Mouse (Mus musculus): ENCODE data around the gene Arl4d.

Arl4d gene

DNA sequence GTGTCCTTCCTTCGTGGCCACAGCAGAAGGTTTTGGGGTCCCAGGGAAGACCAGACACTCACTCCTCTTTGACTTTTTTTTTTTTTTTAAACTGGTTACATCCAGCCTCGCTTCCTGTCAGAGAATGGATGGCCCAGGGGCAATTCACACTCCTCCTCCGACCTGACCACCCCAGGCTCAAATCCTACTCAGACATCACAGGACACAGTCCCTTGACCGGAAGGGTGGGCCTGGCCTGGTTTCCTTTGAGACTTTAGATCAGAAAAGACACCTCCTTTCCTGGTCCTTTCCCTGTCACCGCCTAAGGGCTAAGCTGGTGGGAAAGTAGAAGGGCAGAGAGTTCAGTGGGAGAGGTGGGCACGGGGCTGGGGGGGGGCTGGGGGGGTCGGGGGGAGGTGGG, 14.6 kb downstream of the Arl4d start:
- no peak for DNase-seq (ENCODE audit: low read depth)

- DNase-seq (ENCODE audit: low read depth): no peak
Measured at GRCm38 (mm10) chr11:101680634-101681325, 15.4 kb downstream of the Arl4d start.

GRCm38 (mm10) chr11:101681968-101682367, 16.6 kb downstream of the Arl4d start:
- DNase-seq (ENCODE audit: low read depth): no peak

DNA sequence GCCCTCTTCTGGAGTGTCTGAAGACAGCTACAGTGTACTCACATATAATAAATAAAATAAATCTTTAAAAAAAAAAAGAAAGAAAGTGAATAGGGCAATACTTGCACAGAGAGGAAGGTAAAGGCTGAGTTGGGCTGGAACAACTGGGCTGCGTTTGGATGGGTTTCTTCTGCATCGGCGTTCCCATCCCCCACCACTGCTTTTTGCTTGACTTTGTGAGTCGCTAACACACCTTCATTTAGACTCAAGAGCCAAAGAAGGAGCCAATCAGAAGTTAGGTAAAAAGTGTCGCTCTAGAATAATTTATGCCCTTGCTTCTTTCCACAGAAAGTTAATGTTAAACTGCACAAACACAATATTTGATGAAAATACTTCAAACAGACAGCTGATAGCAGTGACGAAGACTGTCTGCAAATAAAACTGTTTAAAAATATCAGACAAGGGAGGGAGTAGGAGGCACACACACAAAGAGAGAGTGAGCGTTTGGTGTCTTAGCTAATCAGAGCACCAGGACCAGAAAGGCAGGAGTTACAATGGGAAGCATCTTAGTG, 17.1 kb downstream of the Arl4d start:
- DNase-seq (ENCODE audit: low read depth): no peak

GRCm38 (mm10) chr11:101687351-101688301, 22.3 kb downstream of the Arl4d start:
- DNase-seq (ENCODE audit: low read depth): peak; percentile 41

- no peak for DNase-seq (ENCODE audit: low read depth)
Measured at GRCm38 (mm10) chr11:101689701-101690113, 24.4 kb downstream of the Arl4d start.

DNA sequence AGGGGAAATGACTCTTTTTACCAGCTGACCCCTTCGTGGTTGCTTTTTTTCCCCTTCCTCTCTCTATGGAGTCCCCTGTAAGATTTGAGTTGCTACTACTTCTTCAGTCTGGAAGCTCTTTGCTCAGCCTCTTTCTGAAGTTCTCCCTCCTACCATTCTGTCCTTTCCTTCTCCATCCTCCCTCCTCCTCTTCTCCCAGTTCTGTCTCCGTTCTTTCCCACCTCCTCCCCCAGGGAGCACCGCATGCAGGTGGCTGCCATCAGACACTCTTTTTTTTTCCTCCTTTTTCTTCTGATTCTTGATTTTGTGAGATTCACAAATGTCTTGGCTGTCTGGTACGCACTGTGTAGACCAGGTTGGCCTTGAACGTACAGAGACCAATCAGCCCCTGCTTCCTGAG, 25.0 kb downstream of the Arl4d start:
- DNase-seq (ENCODE audit: low read depth): no peak

- no peak for DNase-seq (ENCODE audit: low read depth)
Measured at GRCm38 (mm10) chr11:101695906-101696661, 30.7 kb downstream of the Arl4d start.

- DNase-seq (ENCODE audit: low read depth): no peak
Measured at GRCm38 (mm10) chr11:101697156-101697861, 32.0 kb downstream of the Arl4d start.

DNA sequence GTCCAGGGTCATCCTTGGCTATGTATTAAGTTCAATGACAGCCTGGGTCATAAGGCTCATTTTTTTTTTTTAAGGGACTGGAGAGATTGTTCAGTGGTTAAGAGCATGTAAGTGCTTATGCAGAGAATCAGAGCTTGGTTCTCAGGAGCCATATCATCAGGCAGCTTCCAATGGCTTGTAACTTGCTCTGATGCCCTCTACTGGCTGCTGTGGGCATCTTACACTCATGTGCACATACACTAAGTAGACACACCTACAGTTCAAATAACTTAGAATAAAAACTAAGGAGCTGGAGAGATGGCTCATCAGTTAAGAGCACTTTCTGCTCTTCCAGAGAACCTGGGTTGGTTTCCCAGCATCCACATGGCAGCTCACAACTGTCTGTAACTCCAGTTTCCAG, 32.8 kb downstream of the Arl4d start:
- no peak for DNase-seq (ENCODE audit: low read depth)

DNA sequence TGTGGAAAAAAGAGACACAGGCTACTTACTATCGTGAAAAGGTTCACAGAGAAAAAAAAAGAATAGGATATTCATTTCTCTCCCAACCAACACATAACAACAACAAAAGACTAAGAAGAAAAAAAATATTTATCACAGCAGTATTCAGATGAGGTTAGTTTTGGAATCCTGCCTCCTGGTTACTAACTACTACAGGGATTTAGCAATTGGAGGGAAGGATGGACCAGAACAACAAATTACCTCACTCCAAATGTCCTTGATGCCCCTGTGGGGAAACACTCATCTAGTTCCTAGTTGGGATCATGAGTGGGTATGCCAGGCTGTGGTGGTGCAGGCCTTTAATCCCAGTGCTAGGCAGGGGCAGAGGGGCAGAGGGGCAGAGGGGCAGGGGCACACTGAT, 34.2 kb downstream of the Arl4d start:
- DNase-seq (ENCODE audit: low read depth): no peak

DNA sequence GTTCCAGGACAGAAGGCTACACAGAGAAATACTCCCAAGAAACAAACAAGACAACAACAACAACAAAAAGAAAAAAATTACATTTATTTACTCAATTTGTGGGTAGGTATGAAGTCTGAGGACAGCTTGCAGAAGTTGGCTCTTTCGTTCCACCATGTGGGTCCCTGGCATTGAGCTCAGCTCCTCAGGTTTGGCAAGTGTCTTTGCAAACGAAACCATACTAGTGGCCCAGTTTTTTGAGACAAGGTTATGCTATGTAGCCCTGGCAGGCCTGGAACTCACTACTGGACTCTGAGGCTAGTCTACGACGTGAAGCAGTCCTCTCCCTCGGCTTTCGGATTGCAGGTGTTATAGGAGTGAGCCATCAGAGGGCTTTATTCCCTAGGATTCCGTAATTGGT, 34.6 kb downstream of the Arl4d start:
- DNase-seq (ENCODE audit: low read depth): no peak

- DNase-seq (ENCODE audit: low read depth): peak; percentile 79
Measured at GRCm38 (mm10) chr11:101700446-101700845, 35.1 kb downstream of the Arl4d start.

DNA sequence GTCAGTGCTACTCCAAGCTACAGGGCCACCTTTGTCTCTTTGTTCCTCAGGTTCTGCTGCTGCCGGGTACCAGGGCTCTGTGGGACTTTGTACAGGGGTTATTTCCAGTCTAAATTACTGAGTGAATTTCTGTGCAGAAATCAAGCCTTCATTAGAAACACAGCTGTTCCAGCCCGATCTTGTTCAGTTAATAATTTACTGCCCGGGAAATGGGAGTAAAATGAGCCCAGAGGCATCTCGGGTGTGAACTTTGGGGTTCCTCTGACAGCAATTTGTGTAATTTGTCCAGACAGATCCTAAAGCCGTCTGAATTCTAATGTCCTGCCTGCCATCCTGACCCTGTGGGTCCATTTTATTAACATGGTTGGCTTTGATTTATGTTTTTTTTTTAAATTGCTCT, 38.7 kb downstream of the Arl4d start:
- DNase-seq (ENCODE audit: low read depth): no peak

DNA sequence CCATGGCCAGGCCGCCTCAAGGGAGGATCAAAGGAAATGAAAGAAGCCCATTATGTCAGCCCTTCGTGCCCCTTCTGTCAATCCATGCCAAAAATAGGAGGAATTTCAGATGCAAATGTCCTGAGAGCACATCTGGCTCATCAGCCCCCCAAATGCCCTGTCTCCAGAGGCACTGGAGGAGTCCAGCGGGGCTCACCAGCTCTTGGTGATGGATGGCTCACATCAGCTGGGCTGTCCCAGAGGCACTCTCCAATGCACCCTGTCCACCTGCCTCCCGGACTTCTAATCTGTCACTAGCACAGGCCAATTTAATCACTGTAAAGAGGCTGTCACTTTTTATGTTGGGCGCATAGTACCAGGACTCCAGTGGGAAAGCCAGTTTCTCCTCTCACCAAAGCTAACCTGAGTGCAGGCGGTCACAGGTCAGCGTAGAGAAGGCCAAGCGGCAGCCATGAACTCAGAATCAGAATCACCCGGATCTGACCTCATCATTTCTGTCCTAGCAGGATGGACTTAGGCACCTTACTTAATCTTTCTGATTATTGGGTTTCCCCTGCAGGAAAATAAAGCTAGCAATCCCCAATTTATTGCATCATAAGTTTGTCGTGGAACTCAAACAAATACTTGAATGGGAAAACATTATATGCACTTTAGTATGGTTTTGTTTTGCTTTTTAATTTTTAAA, 41.6 kb downstream of the Arl4d start:
- no peak for DNase-seq (ENCODE audit: low read depth)

DNA sequence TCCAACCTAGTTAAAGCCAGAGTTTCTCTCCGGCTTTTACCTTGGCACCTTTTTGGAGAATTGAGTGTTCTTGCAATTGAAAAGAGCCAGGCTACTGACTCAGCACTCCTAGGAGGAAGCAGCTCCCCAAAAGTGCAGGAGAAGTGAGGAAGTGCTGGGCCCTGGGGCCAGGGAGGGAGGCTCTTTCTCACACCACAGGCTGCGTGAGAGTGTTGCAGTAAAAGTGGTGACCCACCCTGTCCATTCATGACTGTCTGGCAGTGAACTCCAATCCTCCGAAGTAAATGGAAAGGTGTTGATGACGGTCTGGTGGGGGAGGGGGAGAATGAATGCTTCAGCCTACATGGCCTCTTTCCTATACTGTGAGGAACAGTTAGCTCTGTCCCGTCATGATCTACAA, 43.1 kb downstream of the Arl4d start:
- DNase-seq (ENCODE audit: low read depth): no peak

DNA sequence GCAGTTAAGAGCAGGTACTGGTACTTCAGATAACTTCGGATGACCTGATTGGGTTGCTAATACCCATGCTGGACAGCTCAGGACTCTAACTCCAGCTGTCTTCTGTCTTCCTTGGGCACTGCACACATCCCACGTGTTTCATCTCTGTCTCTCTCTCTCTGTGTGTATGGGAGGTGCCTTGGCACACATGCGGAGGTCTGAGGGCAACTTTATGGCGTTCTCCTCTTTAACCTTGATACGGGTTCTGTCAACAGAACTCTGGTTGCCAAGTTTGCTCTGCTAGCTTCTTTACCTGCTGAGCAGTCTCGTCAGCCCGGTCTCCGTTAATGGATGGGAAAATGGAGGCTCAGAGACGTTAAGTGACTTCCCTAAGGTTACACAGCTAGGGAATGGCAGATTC, 47.5 kb downstream of the Arl4d start:
- no peak for DNase-seq (ENCODE audit: low read depth)

DNA sequence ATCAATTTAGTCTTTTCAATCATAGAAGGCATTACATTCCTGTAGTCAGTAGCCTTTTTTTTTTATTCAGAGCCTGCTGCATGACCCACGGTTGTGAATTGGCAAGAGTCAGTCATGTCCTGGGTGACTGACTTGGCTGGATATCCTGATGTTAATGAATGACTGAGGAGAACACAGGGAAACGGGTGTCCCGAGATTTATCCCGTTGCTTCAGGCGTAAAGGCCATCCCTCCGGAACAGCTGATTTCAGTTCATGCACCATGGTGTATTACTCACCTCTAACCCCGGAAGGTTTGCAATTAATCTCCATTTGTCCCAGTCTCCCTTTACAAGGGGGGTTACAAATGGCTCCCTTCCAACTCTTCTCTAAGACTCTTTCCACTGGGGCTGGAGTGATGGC, 48.7 kb downstream of the Arl4d start:
- DNase-seq (ENCODE audit: low read depth): no peak

Measured in fibroblast of lung, adult 2 months (primary cell).